Mouse (Mus musculus) monocyte, adult 5-6 weeks (primary cell): ENCODE measurements around the gene Adamts15. TPM values are rescaled to one million over a fixed set of nuclear protein-coding genes. Genes with fewer than 3 reads are reported as not detected.

ENCODE experiments used
- ATAC-seq: fragments of 153-309, 156-312 bp; replicated peaks from 2 replicates; pipeline ENCODE4 v1.8.0; 2017; ENCODE audit warnings: mild to moderate bottlenecking; ENCODE audit not compliant: low TSS enrichment, insufficient number of reproducible peaks, severe bottlenecking, poor library complexity, low FRiP score
- total RNA-seq: library from RNA; stranded (forward); fragments of 200-1000, 200-491, 200-594 nt; gene quantifications from 3 replicates; pipeline ENCODE4 v1.2.3, GENCODE M21; 2017

Adamts15 gene
- not detected in 3 replicates for total RNA-seq

DNA sequence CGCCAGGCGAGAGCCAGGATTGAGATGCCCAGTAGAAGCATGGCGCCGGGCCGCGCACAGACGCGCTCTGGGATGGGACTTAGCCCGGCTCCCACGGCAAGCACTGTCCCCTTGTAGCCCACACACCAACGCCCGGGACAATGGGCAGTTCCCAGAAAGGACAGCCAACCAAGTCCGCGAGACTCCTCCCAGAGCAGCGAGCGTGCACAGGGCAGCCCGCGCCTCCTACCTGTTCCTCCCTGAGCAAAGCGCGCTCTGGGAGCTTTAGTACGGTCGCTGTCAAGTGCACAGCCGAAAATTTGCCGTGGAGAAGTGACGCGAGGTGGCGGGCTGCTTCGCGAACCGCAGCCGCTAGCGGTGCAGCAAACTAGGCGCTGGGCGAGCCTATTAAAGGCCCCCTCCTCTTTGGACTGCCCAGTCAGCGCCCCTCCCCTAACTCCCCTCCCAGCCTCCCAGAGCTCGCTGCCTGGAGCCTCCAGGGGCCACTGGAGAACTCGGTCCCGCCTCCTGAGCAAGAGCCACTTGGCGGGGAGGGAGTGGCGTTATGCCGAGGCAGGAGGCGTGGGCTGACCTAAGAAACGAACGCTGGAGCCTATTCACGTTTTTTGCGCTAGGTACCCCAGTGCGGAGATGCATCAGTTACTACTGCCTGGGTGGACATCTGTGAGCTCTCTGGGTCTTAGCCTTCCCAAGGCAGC lies at the start of gene Adamts15:
Gene Adamts15 (minus strand): TSS at position 256 of the 698 bp plus-strand sequence.
- ATAC-seq: no peak

DNA sequence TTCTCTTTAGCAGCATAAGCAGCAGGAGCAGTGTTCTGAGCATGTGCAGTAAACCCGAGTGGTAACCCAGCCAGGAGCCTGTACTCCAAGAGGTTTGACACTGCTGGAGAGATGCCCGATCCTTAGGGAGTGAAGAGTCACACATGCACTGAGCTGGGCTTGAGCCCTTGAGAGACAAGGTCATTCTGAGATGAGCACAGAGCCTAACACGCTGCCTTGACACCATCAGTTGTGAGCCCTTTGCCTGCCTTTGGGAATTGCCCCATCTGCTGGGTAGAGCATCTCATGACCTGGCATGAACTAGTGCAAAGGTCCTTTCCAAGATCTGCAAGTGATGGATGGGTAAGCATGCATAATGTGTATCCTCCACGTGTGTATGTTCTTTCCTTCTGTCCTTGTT lies 49.7 kb upstream of the Adamts15 start:
- ATAC-seq: no peak

DNA sequence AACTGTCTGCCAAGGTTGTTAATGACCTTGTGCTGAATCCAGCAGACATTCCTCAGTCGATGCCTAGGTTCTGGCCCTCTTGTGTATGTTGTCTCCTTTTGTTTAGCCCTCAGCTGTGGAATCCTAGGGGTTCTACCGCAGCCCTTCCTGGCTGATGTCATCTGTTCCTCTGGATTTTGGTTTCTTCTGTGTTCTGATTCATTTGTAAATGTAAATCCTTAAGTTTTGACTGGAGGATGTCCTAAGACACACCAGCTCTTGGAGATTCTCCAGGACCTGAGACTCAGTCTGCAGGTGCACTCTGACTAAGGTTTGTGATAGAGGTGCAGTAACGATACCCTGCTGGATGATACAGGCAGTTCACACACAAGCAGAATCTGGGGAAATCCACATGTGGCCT lies 47.7 kb upstream of the Adamts15 start:
- ATAC-seq: no peak

DNA sequence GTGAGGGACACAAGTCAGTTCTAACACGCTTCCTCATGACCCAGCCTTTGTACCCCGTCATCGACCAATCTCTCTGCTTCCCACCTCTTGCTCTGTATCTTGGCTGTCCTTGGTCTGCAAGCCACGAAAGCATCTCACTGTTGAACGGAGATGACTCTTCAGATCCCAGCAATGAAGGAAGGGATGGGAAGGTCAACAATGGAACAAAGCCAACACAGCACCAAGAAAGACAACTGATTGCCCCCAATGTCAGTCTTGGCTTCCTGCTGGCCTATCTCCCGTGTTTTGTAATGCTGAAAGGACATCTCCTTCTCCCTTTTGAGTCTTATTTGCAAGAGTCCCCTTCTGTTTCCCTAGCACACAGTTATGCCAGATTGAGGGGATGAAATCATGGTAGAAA lies 45.9 kb upstream of the Adamts15 start:
- ATAC-seq: no peak

- ATAC-seq: no peak
Measured at GRCm38 (mm10) chr9:30966881-30967280, 44.6 kb upstream of the Adamts15 start.

GRCm38 (mm10) chr9:30964685-30965084 lies 42.4 kb upstream of the Adamts15 start:
- no peak for ATAC-seq

DNA sequence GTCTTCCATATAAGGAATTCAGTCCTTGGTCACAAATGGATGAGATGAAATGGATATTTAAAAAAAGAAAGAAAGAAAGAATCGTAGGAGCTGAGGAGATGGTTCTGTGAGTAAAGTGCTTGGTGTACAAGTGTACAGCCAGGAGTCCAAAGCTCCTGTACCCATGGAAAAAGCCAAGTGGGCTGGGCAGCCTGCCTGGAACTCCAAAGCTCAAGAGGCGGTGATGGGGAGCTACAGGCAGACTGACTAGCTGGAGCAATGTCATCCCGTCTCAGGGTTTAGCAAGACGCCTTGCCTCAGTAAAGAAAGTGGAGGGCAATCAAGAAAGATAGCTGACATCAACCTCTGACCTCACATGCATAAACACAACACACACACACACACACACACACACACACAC lies 41.5 kb upstream of the Adamts15 start:
- ATAC-seq: no peak

DNA sequence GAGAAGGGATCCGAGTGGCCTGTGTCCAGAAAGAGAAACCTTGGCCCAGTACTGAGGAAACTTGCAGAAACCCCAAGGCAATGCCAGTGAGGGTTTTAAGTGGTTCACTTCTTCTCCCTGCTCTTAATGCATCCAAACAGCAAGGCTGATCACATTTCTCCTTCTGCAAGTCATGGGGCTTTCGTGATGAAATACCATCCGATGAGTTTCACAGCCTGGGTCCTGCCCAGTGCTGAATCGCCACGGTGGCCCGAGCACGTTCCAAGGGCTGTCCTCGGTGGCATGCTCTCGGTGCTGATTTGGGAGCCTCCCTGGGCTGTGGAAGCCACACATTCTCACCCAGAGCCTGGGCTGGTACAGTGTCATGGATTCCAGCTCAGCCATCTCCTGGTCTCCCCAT lies 33.0 kb upstream of the Adamts15 start:
- ATAC-seq: no peak

DNA sequence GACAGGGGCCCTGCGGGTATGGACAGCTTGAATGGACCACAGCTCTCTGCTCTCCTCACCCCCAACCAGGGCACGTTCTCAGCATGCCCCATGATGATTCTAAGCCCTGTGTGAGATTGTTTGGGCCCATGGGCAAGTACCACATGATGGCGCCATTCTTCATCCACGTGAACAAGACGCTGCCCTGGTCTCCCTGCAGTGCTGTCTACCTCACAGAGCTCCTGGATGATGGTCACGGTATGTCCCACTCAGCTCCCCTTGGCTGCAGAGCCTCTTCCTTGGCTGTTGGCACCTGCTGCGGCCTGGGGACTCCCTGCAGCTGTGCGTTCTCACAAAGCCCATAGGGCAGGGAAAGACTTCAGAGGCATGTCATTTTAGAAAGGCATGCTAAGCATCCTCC lies 31.0 kb upstream of the Adamts15 start:
- no peak for ATAC-seq

DNA sequence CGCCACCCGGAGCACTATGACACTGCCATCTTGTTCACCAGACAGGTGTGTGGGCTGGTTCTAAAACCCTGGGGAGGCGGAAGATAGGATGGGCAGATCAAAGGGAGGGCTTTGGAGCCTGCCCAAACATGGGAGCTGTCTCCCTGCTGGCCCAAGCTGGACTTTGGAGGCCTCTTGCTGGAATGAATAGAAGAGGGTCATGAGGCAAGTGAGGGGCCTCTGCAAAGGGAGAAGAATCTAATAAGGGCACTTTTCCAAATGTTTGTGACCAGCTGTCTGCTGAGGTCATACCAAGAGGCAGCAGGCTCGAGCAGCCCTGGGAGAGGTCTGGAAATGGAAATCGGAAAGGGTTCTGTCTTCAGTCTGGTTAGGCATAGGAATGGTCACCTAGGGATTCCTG lies 29.2 kb upstream of the Adamts15 start:
- no peak for ATAC-seq

DNA sequence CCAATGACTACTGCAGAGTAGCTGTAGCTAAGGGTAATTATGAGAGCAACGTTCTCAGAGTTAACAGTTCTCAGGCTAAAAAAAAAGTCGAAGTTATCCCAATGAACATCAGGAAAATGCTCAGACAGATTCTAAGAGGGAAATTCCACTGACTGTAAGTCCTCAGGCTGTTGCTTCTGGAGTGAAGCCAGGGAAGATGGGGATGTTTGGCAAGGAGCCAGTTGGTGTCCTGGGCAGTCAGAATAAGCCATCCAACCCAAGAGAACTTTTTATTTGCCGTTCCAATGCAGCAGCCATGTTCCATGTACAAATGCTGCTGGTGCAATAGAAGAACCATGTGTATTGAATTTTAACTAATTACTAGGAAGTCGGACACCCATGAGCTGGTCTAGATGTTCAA lies 28.3 kb upstream of the Adamts15 start:
- ATAC-seq: no peak

DNA sequence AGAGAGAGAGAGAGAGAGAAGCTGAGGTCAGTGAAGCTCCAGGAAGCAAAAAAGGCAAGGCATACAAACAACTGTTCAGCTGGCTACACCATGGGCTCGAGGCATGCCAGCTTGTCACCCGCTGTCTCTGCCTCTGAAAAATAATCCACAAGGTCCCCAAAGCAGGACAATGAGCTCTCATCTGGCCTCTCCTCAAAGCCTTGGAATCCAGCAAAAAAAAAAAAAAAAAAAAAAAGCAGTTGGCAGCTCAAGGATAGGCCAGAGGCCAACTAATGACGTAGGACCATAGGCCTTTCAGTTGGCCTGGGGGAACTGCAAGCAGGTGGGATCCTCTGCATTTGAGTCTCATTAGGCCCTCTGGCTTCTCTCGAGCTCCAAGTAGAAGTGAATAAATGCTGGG lies 27.7 kb upstream of the Adamts15 start:
- ATAC-seq: no peak

GRCm38 (mm10) chr9:30949422-30949821 lies 27.2 kb upstream of the Adamts15 start:
- no peak for ATAC-seq

DNA sequence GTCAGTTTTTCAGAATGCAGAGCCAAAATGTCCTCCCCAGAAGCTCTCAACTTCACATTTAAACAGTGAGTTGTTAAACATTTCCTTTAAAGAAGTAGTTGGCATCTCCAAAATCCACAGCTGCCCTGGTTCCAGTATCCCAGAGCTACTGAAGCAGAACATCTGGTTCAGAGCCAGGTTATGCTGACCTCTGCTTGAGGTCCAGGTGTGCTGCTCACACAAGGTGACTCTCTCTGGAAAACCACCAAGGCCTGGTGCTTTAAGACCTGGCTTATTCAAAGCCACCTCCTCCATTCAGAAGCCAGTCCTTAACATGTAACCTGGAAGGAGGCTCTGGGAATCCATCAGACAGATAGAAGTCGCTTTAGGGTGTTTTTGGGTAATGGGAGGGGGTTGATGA lies 23.0 kb upstream of the Adamts15 start:
- ATAC-seq: no peak

DNA sequence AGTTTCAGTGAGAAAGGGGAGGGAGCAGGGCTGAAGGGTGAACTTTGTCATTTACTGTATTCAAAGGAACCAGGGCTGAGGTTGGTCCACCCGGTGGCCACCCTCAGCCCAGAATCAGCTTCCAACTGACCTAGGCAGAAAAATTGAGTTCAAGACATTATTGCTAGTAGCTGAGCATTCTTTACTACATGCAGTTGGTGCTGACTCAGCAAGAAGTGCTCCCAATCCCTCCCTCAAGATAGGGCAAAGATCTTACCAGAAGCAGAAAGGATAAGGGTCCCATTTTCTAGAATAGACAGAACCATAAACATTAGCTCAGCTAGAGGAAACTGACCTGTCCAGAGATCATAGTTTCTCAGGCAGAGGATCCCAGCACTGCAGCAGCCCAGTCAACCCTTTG lies 22.0 kb upstream of the Adamts15 start:
- ATAC-seq: no peak

GRCm38 (mm10) chr9:30943341-30943740 lies 21.1 kb upstream of the Adamts15 start:
- no peak for ATAC-seq

GRCm38 (mm10) chr9:30942512-30943313 lies 20.5 kb upstream of the Adamts15 start, which contains the start of gene Adamts8:
Adamts8 (plus strand) TSS chr9:30942562.
- no peak for ATAC-seq

DNA sequence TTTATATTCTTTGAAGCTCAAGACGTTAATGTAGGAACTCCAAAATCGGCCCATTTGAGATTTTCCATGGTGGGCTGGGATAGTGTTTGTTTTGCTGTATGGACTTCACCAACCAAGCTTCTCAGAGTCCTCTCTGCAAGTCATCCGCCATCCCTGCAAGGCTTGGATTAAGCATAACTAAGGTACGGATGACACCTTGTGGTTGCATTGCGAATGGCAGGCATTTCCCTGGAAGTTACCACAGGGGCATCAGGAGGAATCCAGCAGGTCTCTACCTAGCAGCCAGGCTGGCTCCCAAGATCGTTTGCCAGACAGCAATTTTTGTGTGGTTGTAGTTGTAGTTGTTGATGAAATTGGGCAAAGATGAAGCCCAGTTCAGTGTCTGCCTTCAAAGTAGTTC lies 18.1 kb upstream of the Adamts15 start:
- peak; percentile 56; the same call in 1 of the 2 replicates for ATAC-seq

DNA sequence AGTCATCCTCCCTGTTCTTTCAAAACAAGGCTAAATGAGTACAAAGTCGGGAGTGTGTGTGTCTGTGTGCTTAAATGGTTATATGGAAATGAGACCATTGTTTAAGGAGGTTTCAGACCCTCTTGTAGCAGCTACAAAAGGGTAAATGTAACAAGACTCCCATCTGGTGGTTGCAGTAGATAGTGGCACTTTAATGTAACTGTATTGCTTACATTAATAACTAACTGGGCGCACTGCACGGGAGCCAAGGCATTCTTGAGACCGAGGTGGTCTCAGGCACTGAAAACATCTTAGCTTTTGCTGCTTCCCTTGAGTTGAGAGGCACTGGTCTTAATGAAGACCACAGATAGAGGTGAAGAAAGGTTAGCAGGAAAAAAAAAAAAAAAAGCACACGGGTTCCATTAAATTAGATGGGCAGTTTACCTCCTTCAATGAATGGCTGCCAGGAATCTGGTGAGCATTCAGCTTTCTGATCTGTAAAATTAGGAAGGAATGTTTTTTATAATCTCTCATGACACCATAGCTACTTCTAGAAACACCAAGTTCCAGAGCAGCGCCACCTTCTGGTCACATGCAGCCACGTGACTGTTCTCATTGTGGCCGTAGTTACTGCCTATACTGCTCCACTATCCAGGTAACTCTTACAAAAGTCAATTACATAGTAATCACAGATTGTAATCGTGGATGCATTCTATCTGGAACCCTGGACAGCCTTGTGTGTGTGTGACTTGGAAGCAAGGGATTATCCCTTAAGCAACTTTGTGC lies 14.6 kb upstream of the Adamts15 start:
- ATAC-seq: no peak
